Mouse (Mus musculus) erythroblast, embryonic 14.5 days (primary cell): ENCODE results near the gene Elavl1.

Experiments used
- GATA1 ChIP-seq: IDR thresholded peaks from 2 replicates; pipeline ENCODE4 v1.6.1; 2012; ENCODE audit warnings: low read length, inconsistent platforms, mixed read lengths
- TAL1 ChIP-seq: IDR thresholded peaks from 3 replicates; pipeline ENCODE4 v1.6.1; 2012; ENCODE audit warnings: low read length, inconsistent platforms, mixed read lengths

DNA sequence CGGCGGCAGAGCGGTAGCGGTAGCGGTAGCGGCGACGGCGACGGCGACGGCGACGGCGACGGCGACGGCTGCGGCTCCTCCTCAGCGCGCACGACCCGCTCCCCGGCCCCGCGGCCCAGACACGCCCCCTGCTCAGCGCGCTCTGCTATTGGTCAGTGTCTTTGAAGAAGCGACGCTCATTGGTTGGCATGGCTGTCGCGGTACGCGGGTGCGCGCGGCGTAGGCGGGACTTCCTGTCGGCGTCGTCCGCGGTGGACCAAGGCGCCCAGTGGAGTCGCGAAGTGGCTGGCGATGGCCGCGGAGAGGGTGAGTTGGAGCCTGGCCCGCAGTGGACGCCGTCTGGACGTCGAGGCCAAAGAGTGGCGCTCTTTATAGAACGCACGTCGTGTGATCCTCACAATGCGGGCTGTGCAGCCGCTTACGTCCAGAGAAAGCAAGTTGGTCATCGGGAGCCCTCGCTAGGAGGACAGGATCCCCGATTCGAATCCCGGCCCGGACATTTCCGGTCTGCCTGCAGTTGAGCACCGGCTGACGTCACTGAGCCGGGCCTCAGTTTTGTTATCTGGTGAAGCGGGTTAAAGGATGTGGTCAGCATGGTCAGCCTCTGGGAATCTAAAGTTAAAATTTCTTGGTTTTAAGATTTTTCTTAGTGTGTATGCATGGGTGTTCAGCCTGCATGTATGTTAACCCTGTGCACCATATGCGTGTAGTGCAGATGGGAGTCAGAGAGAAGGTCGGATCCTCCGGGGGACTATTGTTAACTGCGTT is at the start of gene Elavl1, which contains the start of gene Ccl25:
- TF ChIP-seq TAL1 (no peak), GATA1 (no peak)
